Mouse (Mus musculus) neural tube, embryonic 10.5 days (tissue): ENCODE measurements at regions not wholly inside any gene's neighbourhood (a gene's known extent, or its start where the extent isn't known, plus 50 kb on each side); places are given as distances from the start of the nearest gene placed in this dataset.
A peak's percentile ranks its signal among the peaks of the same experiment; 100 is the strongest.

Experiments
- DNase-seq: peaks from one replicate; pipeline ENCODE4 v3.0.0-alpha.2; 2017; ENCODE audit warnings: low spot score; ENCODE audit errors: extremely low spot score

- DNase-seq = no peak
Observed at GRCm38 (mm10) chr15:56820977-56821579, 656.3 kb downstream of the Slc22a22 start.

DNA sequence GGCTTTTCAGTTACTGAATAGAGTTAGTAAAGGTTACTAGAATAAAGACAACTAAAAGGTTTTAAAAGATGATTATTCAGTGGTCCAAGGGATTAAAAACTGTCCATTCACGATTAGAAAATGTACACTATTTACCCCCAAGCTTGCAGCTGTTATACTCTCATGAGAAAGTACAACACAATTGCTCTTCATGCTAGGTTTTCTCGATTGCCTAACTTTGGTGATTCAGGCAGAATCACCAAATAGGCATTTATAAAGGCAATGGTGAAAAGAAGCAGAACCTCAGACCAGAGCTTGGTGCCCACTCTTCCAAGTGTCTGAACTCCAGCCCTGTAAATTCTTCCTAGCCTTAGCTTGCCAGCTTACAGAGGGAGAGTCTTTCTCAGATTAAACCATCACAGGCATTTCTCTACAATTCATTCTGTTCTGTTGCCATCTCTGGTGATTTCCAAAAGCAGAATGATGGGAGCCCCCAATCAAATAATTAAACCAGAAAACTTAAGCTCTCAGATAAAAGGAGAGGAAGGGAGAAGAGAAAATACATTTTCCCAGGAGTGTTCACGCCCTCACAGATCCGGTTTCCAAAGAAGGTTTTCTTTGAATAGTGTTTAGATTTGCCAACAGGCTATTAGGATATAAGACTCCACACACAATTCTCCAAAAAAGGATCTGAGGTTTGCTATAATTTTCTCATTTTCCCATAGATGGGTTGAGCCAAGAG, 657.0 kb downstream of the Slc22a22 start:
- DNase-seq = no peak

DNA sequence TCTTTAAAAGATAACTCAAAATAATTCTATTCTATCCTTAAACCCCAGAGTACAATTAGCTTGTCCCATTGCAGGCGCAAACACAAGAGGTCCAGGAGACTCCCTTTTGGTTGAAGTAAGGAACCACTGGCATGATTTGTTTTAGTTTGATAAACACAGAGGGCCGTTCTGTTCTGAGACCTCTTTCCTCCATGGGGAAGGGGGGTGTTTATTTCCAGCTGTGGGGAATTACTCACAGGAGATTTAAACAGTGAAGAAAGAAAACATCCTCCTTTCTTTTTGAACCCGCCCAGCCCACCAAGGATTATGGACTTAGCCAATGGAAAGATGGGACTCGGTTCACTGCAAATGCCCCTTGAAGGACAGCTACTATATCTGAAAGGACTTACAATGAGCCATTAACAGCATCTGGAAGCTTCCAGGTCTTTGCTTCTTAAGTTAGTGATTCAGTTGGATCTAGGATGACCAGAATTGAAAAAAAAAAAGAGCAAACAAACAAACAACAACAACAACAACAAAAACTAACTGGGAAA, 659.2 kb downstream of the Slc22a22 start:
- peak; percentile 24 for DNase-seq

DNA sequence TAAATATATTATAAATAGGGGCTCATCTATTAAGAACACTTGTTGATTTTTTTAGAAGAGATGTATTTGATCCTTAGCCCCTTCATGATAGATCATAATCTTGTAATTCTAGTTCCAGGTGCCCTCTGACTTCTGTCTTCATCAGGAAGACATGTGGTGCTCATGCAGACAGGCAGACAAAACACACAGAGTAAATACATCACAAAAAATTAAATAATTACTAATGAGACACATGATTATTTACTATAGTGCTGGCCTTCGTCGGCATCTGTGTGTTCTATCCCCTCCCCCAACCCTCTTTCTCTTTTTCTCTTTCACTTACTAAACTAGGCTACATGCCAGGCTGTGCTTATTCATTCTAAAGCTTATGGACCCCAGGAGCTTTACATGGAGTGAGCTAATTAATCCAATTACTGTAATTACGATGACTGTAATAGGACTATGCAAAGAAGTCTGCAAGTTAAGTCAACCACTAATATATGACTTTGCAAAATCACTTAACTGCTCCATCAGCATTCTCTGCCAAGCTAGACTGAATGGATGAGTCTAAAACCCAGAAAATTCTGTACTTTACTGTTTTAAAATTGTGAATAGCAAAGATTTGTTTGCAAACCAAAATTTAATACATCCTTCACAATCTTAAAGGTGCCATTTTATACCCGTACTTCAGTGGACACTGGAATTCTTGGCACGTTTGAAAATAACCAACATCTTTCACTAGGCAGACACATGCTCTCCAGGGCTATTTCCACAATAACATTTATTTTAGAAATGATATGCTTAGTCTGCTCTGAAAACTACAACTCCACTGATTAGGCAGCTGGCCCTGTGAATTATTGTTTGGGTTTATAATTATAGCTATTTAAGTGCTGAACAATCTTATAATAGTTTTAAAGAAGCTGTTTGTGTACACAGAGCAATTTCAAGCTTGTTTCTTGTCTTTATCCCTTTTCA, 659.9 kb downstream of the Slc22a22 start:
- DNase-seq = no peak

DNA sequence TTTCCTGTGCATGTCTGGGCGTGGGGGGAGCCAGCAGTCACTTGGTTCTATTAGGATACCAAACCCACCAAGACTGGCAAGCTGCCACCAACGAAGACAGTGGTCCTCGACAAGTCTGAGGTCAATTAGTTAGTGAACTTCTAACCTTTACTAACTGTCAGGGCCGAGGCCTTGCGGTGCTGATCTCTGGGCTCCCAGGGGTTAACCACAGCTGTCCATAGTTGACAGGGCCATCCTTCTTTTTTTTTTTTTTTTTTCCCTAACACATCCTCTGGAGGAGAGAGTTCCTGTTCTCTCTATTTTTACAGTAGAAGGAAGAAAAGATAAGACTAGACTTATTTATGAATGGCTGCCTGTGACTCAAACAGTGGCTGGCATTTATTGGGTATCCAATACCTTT, 663.5 kb downstream of the Slc22a22 start:
- peak; percentile 17 for DNase-seq

- DNase-seq = no peak
Observed at GRCm38 (mm10) chr15:56810151-56810550, 667.3 kb downstream of the Slc22a22 start.

GRCm38 (mm10) chr15:56807611-56808010, 669.8 kb downstream of the Slc22a22 start:
- peak; percentile 44 for DNase-seq

DNA sequence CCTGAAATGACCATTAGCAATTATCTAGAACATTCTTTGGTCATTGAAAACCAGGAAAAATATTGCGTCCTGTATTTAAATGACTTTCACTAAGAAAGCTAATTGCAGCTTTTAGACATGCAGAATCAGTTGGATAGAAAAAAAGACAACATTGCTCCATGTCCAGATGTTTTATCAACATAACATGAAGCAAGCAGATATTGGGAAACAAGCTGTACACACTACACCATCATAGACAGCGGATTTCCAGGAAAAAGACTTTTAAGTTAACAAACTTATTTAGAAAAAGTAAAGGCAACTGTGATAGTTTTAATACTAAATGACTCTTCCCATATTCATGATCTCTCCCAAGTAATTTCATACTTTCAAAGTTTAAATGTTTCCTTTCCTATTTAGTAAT, 675.5 kb downstream of the Slc22a22 start:
- DNase-seq = no peak

- no peak for DNase-seq
Observed at GRCm38 (mm10) chr15:56775431-56775830, 702.0 kb downstream of the Slc22a22 start.

GRCm38 (mm10) chr15:56774648-56775393, 702.6 kb downstream of the Slc22a22 start:
- DNase-seq = no peak

- DNase-seq = no peak
Observed at GRCm38 (mm10) chr15:56766356-56766755, 711.1 kb downstream of the Slc22a22 start.

GRCm38 (mm10) chr15:56764957-56765482, 712.4 kb downstream of the Slc22a22 start:
- DNase-seq = no peak

- DNase-seq = no peak
Observed at GRCm38 (mm10) chr15:56764019-56764418, 713.4 kb downstream of the Slc22a22 start.

DNA sequence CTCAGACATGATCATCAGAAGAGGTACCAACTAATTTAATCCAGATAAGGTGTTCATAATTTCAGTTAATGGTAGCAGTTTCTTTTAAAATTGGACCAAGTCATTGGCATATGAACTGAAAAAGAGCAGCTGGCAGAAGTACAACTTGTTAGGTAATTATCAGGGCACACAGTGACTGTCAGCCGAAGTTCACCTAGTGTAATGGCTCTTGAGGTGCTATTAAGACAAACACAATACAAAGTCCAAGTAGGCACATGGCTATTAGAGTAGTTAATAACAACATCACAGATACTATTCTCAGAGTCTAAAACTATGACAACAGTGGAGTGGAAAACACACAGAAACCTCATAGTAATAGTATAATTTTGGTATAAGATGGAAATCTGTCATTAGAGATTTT, 730.7 kb downstream of the Slc22a22 start:
- DNase-seq = no peak

- no peak for DNase-seq
Observed at GRCm38 (mm10) chr15:56744915-56745314, 732.5 kb downstream of the Slc22a22 start.
